Mouse (Mus musculus): ENCODE results near the gene Bub3. TPM values are rescaled to one million over a fixed set of nuclear protein-coding genes. Genes with fewer than 3 reads are reported as not detected.
A peak's percentile ranks its signal among the peaks of the same experiment; 100 is the strongest.

Bub3 gene
- total RNA-seq (2022), result 10 to 100 TPM; 28.6 to 34.8 (median 29.3) TPM

DNA sequence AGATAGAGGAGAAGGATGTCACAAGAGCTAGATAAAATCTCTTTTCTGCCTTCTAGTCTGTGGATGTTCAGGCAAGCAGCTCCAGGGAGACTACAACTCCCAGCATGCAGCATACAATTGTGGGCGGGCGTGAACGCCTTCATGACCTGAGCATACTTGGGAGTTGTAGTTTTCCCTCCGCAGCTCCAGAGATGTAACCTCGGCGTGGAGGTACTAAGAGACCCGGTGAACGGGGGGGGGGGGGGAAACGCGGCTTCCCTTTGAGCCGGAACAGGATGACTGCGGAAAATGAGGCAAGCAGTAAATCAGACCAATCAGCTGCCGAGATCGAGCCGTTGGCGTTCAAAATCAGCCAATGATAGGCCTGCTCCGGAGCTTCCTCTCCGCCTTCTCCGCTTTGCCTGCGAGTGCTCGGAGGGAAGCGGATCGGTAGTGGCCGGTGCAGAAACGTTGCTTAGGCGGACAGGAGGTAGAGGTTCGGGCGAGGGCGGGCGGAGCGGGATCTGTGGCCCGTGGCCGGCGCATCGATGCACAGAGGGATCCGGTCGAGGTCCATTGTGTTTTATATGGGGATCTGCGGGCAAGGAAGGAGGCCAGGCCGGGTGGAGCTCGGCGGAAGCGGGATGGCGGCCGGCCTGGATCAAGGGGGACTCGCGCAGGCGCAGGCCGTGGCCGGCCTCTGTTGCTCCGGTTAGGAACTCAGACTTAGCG, at the start of gene Bub3:
Bub3 (plus strand) TSS at position 237 of the 711 bp plus-strand sequence.
- DNase-seq (ENCODE audit: low spot score), result peak; percentile 94

DNA sequence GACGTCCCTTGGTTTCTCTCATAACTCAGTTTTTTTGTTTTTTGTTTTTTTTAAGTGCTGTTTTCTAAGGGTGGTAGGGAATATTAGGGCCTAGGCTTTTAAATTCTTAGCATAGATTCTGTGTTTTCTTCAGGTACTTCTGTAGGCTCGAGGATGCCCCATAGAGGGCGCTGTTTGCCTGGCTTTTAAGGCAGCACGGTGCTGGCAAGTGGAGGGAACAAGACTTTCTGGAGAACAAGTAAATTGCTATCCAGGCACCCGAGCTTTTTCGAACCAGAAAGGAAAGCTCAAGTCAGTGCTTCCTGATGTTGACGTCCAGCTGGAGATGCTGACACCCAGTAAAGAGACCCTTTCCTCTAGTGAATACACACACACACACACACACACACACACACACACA, 20.0 kb upstream of the Bub3 start:
- DNase-seq (ENCODE audit: low spot score), result peak; percentile 77

DNA sequence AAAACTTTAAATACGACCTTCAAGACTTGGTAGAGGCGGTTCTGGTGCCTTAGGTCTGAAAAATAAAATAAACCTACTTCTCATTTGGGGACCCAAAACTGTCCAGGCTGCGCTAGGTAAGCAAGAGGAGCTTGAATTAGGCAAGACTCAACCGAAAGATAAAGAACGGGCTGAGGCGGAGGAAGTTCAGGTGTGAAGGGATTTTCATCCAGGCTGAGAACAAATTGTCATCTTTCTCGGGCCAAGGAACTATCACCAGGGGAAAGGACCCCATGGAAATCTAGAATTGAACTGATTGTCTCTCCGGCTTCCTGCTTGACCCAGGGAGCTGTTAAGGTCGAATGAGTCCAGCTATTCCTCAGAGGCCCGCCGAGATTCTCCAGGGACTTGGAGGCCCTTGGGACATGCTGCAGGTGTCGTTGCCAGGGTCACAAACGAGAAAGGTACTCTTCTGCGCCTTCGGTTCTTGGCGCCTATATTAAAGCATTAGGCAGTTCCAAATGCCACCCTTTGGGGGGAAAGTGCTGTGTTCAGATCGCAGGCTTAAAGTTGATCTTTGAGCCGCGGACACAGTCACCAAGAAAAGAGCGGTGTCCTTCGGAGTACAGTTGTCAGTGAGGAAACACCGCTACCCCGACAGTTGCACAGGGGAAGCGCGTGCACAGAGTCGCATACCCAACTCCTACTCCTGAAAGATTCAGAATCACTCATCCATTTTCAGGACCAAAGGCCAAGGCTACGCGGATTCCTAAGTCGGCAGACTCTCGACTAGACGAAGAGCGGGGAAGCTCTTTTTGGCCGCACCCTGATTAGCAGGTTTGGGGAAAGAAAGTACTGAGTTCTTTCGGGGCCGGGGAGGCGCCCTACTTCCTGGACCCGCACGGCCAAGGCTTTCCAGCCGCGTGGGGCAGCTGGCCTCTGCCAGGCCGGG, 18.6 kb upstream of the Bub3 start:
- DNase-seq (ENCODE audit: low spot score), result no peak

DNA sequence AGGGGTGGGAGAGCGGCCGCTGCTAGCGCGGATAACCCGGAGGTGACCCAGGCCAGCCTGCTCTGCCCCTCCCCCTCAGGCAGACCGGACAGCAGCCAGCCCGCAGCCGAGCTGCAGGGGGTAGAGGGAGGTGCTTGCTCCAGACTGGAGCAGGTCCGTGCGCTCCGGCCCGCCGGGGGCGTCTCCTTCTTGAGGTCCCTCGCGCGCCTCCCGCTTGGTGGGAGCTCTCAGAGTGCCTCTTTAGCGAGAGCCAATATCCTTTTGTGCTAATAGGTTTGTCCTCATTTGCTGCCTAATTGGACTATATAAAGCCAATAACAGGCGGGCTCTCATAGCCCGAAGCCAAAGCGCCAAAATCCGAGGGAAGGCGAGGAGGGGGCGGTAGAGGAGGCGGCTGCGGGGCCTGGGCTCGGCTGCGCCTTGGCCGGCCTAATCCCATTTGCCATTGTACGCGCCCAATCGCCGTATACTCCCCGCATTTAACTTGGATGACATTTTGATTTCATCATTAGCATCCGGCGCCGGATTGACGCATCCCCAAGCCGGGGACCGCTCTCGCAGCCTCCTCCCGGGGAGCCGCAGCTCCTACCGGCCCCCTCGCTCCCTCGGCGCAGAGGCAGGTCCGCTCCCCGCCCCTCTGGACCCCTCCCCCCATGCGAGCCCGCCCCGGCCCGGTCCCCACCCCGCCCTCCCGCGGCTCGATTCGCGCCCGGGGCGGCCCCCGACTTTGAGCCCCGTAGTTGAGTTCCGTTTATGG, 17.7 kb upstream of the Bub3 start, which contains the start of gene Hmx3:
Hmx3 (plus strand) TSS at position 753 of the 757 bp plus-strand sequence.
- DNase-seq (ENCODE audit: low spot score), result no peak

DNA sequence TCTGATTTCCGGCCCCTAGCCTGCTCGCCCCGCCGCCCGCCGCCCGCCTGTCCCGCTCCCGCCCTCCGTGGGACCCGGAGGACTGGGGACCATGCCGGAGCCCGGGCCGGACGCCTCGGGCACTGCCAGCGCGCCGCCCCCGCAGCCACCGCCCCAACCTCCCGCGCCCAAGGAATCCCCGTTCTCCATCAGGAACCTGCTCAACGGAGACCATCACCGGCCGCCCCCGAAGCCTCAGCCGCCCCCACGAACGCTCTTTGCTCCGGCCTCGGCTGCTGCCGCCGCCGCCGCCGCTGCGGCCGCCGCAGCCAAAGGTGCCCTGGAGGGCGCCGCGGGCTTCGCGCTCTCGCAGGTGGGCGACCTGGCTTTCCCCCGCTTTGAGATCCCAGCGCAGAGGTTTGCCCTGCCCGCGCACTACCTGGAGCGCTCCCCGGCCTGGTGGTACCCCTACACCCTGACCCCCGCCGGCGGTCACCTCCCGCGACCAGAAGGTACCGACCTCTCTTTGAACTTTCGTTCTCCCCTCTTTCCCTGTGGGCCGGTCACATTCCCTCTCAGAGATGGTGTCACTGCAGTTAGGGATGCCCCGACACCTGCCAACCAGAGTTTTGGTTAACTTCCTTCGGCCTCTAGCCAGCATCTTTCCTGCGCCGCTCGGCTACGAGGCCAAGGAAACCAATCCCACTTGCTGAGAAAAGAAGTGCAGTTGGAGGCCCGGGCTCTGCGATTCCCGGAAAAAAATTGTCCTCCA, 17.0 kb upstream of the Bub3 start:
- DNase-seq (ENCODE audit: low spot score), result no peak

DNA sequence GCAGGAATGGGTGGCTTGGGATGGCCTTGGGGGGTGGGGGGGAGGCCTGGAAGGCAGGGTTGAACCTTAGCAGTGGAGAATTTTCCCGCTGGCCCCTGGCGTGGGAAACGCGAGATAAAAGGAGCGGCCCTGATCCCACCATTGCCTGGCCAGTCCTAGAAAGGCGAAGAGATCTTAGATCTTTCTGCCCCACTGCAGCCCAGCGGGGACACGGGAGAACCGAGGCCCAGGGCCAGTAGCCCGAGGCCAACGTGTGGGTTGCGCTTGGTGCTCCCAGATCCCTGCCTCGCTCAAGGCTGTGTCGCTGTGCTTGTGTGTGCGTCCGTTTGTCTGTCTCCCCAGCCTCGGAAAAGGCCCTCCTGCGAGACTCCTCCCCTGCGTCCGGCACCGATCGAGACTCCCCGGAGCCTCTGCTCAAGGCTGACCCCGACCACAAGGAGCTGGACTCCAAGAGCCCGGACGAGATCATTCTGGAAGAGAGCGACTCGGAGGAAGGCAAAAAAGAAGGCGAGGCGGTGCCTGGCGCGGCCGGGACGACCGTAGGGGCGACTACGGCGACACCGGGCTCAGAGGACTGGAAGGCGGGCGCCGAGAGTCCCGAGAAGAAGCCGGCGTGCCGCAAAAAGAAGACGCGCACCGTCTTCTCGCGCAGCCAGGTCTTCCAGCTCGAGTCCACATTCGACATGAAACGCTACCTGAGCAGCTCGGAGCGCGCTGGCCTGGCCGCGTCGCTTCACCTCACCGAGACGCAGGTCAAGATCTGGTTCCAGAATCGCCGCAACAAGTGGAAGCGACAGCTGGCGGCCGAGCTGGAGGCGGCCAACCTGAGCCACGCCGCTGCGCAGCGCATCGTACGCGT, 16.2 kb upstream of the Bub3 start:
- no peak for DNase-seq (ENCODE audit: low spot score)

DNA sequence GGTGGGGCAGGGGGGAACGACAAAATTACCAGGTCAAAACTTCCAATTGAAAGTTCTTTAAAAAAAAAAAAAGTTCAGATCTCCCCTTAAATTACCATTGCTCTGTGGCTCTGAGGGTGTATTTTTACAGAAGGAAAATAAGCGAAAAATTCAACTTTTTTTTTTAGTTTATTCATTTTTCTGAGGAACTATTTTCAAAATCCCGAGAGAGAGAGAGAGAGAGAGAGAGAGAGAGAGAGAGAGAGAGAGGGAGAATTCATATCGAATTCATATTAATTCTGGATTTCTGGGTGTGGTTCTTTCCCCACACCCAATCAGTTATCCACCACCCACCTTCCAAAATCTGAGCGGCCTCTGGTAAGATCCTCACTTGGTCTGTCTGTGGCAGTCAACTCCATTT, 15.2 kb upstream of the Bub3 start:
- no peak for DNase-seq (ENCODE audit: low spot score)

DNA sequence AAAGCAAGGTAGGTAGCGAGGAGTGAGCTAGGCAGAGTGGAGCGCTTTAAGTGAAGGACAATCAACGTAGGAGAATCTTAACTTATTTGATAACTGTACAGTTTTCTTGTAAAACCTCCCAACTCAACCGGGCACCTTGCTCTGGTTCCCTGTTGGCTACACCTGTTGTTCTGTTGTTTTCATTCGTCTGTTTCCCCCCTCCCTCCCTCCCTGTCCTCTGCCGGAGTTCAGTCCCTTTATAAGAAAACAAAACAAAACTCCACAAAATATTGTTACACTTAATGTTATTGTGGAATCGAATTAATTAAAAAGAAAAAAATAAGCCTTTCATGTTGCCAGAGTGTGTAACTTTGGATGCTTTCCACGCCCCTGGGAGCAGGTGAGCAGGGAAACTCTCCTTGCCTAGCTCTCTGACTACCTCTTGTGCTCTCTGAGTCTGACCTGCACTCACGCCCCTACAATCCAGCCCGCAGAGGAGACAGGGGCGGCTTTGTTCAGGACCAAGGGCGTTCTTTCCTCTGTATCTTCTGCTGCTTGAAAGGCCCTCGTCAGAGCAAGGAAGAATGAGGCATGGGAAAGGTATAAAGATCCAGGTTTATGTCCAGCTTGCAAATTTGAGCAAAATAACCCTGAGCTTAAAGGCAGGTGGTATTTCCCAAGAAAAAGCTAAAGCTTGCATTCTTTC, 14.2 kb upstream of the Bub3 start:
- no peak for DNase-seq (ENCODE audit: low spot score)

DNA sequence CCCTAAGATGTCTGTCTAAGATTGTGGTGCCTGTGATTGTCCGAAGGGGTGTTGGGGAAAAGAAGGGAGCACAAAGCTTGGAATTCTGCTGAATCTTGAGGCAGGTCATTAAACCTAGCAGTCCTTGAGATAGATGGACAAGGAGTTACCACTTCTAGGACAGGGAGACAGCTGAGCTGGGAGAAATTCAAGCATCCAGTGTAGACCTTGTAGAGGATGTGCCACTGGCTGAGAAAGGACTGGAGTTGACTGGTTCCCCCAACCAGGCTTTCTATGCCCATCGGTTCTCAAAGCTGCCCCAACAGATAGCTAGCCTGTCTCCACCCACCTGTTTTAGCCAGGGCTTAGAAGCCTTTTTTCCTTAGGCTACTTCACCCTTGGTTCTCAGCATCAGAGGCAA, 13.6 kb upstream of the Bub3 start:
- no peak for DNase-seq (ENCODE audit: low spot score)

DNA sequence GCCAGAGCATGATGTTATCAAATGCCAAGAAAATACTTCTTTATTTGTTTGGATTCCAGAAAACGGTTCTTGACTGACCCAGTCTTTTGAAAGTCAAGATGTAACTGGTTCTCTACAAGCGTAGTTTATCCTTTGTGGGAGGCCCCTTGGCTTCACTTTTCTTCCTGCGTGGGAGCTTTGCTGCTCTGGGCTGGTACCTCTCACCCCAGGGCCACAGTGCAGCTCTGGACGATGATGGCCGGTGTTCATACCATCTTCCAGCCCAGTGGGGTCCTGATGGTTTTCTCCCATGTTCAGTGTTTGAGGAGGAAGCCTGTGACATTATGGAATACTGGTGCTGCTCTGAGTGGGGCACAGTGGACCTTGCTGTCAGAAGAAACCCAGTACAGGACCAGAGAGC, 12.5 kb upstream of the Bub3 start:
- no peak for DNase-seq (ENCODE audit: low spot score)

DNA sequence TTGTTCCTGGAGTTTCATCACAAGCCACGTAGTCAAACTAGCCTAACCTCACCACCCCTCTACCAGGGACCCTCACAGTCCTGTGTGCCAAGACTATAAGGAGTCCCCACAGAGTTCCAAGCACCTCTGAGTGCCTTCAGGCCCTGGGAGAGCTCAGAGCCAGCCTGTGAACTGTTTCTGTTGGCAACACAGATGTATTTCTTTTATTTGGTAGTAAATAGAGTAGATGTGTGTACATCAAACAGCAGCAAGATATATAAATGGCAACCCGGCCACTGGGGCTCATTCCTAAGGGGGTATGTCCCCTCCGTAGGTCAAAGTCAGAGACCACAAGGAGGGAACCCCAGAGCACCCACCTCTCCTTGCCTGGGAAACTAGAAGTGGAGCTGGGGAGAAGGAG, 11.5 kb upstream of the Bub3 start, which contains the start of gene Hmx2:
Hmx2 (plus strand) TSS at position 301 of the 400 bp plus-strand sequence.
- no peak for DNase-seq (ENCODE audit: low spot score)

DNA sequence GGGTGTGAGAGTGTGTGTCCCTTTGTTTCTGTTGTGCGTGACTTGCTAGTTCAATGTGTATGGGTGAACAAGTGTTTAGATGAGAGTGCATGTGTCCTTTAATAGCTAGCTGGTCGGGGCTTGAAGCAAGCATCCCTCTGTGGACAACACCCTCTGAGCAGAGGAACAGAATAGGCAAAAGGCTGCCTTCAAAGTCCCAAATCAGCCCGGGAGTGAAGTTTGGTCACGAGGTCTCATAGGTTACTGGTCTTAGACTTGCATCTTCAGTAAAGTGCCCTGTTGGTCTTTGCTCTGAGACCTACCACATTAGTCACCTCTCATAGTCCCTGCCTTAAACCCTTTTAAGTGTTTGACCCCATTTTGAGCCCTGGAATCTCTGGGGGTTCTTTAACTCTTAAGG, 8.6 kb upstream of the Bub3 start:
- DNase-seq (ENCODE audit: low spot score), result no peak

DNA sequence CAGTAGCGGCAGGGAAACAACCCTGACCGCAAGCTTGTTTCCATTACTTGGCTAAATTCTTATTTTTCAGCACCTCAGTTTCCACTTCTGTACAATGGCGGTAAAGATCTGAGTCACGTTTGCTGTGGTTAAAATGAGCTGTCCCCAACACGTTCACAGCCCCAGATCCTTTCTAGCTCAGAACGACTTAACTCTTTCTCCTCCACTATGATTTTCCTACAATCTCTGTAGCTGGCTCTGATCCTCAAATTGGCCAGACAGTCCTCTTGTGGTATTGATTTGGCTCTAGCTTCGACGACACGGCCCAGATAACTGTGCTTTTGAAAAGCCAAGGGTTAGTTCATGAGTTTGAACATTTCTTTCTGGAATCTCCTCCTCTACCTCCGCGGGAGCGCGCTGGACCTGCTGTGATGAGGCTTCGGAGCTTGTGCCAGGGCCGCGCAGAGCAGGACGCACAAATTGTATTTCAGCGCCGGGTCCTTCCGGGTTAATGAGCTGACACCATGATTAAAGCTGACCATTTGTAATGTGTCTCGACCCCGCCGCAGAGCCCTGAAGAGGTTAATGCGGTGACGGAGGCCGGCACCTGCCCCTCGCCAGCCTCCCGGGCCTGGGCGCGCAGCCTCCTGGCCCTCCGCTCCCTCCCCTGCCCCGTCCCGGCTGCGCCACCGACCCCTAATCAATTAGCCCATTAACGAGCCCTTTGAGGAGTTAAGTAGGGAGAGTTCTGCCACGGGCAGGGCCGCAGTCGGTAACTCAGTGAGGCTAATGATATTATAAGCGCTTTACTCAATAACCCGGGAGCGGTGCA, 7.9 kb upstream of the Bub3 start:
- DNase-seq (ENCODE audit: low spot score), result no peak

DNA sequence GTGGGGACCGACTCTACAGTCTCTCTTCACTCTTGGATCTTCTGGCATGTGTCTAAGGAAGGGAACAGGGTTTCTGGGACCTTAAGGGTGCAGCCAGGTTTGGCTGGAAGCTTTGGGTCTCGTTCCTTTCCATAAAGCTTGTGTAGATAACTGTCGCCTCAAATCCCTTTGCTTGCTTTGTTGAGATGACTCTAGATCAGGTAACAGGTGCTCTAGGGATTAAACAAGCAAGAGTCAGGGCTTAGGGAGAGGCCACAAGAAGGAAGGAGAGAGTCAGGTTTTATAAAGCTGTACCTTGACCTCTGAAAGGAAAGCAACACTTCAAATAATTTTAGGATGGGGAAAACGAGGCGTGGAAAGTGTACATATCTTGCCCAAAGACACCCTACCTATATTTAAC, 7.2 kb upstream of the Bub3 start:
- DNase-seq (ENCODE audit: low spot score), result no peak

DNA sequence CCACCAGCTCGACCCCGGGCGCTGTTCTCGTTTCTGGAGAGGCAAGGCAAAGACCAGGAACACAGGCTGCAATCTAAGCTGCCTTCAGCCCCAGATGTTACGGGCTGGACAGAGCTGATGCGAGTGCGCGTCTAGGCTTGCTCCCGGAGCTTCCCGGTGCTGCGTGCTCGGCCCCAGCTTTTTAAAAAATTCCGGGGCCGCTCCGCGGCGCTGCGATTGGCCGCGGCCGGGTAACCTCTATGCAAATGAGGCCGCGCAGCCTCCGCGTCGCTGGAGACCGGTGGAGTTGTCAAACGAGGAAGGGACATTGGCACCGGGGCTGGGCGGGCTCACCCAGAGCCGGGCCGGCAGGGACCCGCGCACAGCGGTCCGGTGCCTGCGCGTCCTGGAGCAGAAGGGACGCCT, 6.2 kb upstream of the Bub3 start:
- DNase-seq (ENCODE audit: low spot score), result no peak

DNA sequence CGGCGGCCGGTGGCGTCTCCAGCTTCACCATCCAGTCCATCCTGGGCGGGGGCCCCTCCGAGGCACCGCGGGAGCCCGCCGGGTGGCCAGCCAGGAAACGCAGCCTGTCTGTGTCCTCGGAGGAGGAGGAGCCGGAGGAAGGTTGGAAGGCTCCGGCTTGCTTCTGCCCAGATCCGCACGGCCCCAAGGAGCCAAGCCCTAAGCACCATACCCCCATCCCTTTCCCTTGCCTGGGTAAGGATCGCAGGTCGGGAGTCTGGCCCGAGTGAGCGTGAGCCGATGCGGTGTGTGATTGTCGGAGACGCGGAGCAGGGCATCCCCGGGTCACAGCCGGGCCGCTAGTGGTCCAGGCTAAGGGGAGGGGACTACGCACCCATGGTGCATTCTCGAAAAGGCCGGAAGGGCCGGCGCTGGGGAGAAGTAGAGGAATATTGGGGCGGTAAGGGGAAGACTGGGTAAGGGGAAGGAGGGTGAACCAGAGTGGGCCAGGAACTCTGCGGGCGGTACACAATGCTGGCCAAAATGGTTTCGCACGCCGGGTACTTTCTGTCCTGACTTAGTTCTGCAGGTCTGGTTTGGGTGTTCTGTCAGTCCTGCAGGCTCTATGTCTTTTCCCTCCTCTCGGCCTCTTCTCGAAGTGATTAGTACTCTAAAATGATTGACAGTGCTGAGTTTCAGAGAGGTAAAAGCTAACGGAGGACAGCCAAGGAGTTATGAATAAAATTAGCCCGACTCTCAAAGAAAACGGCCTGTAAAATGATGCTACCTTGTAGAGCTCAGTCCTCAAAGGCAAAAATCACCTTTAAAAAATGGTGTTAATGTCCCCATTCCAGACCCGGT, 5.5 kb upstream of the Bub3 start:
- DNase-seq (ENCODE audit: low spot score), result no peak

DNA sequence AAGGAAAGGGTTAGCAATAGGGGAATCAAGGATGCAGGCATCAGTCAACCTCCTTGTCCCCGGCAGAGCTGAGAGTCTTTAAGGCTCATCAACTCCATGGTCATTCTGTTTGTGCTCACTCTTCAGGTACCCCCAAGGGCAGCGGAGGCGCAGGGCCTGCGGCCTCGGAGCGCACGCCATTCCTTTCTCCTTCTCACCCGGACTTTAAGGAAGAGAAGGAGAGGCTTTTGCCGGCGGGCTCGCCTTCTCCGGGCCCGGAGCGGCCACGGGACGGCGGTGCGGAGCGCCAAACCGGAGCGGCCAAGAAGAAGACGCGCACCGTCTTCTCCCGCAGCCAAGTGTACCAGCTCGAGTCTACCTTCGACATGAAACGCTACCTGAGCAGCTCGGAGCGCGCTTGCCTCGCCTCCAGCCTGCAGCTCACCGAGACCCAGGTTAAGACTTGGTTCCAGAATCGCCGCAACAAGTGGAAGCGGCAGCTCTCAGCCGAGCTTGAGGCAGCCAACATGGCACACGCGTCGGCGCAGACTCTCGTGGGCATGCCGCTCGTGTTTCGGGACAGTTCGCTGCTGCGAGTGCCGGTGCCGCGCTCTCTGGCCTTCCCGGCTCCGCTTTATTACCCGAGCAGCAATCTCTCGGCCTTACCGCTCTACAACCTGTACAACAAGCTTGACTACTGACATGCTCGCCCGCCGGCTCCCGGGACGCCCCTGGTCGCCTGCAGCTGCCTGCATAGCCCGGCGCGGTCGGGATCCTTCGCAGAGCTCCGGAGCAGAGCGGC, 4.5 kb upstream of the Bub3 start:
- no peak for DNase-seq (ENCODE audit: low spot score)
